Mouse (Mus musculus) cerebellum, adult 2 months (tissue): ENCODE results near the gene Pou4f2.

Source experiments
- CTCF ChIP-seq: fragments of 200-500 bp; IDR thresholded peaks from 2 replicates; pipeline ENCODE4 v1.5.1; 2011; ENCODE audit warnings: low read depth, mild to moderate bottlenecking, control low read depth, low read length, moderate library complexity, borderline replicate concordance; ENCODE audit not compliant: insufficient read depth
- POLR2A ChIP-seq: fragments of 200-500 bp; IDR thresholded peaks from 2 replicates; pipeline ENCODE4 v1.6.1; 2011; ENCODE audit warnings: low read length, control low read depth, borderline replicate concordance; ENCODE audit not compliant: insufficient read depth

GRCm38 (mm10) chr8:78434340-78434739, 2.1 kb downstream of the Pou4f2 start:
- TF ChIP-seq CTCF (no peak), POLR2A (no peak)
